In genomic region chr6:117312891-117313781, GRCm38 (mm10) we compare ENCODE assay signal across 14 mouse cellular contexts.
DNase-seq lines count a peak whose midpoint lies in the region; ATAC-seq lines count a peak whose summit lies in the region.
"Had no signal": no experiment of that assay in that cellular context is flagged by ENCODE, and none has a peak within 500 bp of the region (broad histone marks: within the 10 kb centered on the region; RNA-seq: fewer than 3 reads in every experiment).

No protein-coding gene starts in this region.

- no peak overlapping the region for H3K4me3 ChIP-seq in forebrain, embryonic 15.5 days
- no peak overlapping the region for H3K4me3 ChIP-seq in limb, embryonic 11.5 days (ENCODE audit: low read depth, low read length)
- H3K4me3 ChIP-seq: embryonic facial prominence, embryonic 12.5 days had no signal

- no peak overlapping the region for H3K27ac ChIP-seq in forebrain, embryonic 15.5 days (replicated peaks)
- H3K27ac ChIP-seq in limb, embryonic 11.5 days (replicated peaks; ENCODE audit: low read depth, low read length), result no peak overlapping the region
- H3K27ac ChIP-seq: embryonic facial prominence, embryonic 12.5 days; kidney, postnatal 0 days had no signal

- H3K9me3 ChIP-seq in forebrain, embryonic 15.5 days, result no peaks in the 10 kb centered on the region
- H3K9me3 ChIP-seq in limb, embryonic 11.5 days (ENCODE audit: control insufficient read depth, low read length), result no peaks in the 10 kb centered on the region
- H3K9me3 ChIP-seq: embryonic facial prominence, embryonic 12.5 days had no signal

- no peaks in the 10 kb centered on the region for H3K4me1 ChIP-seq in forebrain, embryonic 15.5 days
- peaks cover 18% of the 10 kb centered on the region for H3K4me1 ChIP-seq in limb, embryonic 11.5 days (ENCODE audit: control insufficient read depth, insufficient read depth, low read length)

- H3K4me2 ChIP-seq in forebrain, embryonic 15.5 days (replicated peaks), result no peak overlapping the region
- H3K4me2 ChIP-seq in limb, embryonic 11.5 days (ENCODE audit: low read depth, severe bottlenecking), result no peak overlapping the region; the same call in 1 of the 2 replicates
- H3K4me2 ChIP-seq: embryonic facial prominence, embryonic 12.5 days; heart, embryonic 11.5 days had no signal

- 68% methylated on average over 13 of the region's 13 CpGs for WGBS in forebrain, embryonic 15.5 days
- 59% methylated on average over 13 of the region's 13 CpGs for WGBS in limb, embryonic 11.5 days

- 0 out of 2 replicates have a peak, but pooled peaks have one; percentile 41 for ATAC-seq in forebrain, embryonic 15.5 days (replicated peaks)
- ATAC-seq in limb, embryonic 11.5 days (ENCODE audit: insufficient number of reproducible peaks, low FRiP score, low TSS enrichment, low read depth), result peak; percentile 39; the same call in 1 of the 2 replicates
- ATAC-seq: Patski had no signal

- DNase-seq in layer of hippocampus, adult 9-11 months, result peak; percentile 33
- DNase-seq in layer of hippocampus, adult 18-20 months (ENCODE audit: low spot score in 2 of 2), result no peak
- DNase-seq in limb, embryonic 11.5 days (ENCODE audit: low spot score), result peak; percentile 44
- peak; percentile 26 to 46 for DNase-seq in right cerebral cortex, postnatal 36 days (ENCODE audit: low spot score in 2 of 2)
- no peak for DNase-seq in kidney, postnatal 4 days
- DNase-seq in adrenal gland, adult 8-10 months, result no peak
- DNase-seq: adrenal gland, postnatal 10 days; cerebellum, adult 11 months; lung, adult 18-20 months had no signal

- H3K36me3 ChIP-seq in forebrain, embryonic 15.5 days, result no peaks in the 10 kb centered on the region
- no peaks in the 10 kb centered on the region for H3K36me3 ChIP-seq in limb, embryonic 11.5 days (ENCODE audit: control insufficient read depth, insufficient read depth, low read length)
- H3K36me3 ChIP-seq: embryonic facial prominence, embryonic 12.5 days had no signal

- H3K9ac ChIP-seq in forebrain, embryonic 15.5 days (replicated peaks), result no peak overlapping the region
- H3K9ac ChIP-seq in limb, embryonic 11.5 days (ENCODE audit: low read length), result no peak overlapping the region
- H3K9ac ChIP-seq: embryonic facial prominence, embryonic 12.5 days had no signal

- H3K27me3 ChIP-seq in forebrain, embryonic 15.5 days, result no peaks in the 10 kb centered on the region
- no peaks in the 10 kb centered on the region for H3K27me3 ChIP-seq in limb, embryonic 11.5 days (ENCODE audit: control insufficient read depth, insufficient read depth, low read length)
- H3K27me3 ChIP-seq: embryonic facial prominence, embryonic 12.5 days; Patski had no signal

Comparison
In these comparisons a context has a peak if more than half of its experiments do, and no peak if none do; other contexts are left out.
1. DNase-seq: peak in layer of hippocampus, adult 9-11 months (single experiment), limb, embryonic 11.5 days (single experiment) and right cerebral cortex, postnatal 36 days (2 of 2); none in layer of hippocampus, adult 18-20 months (0 of 2), kidney, postnatal 4 days (0 of 2) and adrenal gland, adult 8-10 months (single experiment).